Mouse (Mus musculus) hindbrain, embryonic 11.5 days (tissue): Measurements from ENCODE around the gene Bmpr1b. TPM values are rescaled to one million over a fixed set of nuclear protein-coding genes. Genes with fewer than 3 reads are reported as not detected.

Experiments
- ATAC-seq: fragments of 200-750 bp; cut with Nextera tagmentation; 2 replicates; pipeline ENCODE4 v1.8.0; 2017; ENCODE audit warnings: mild to moderate bottlenecking, moderate TSS enrichment, moderate library complexity; ENCODE audit not compliant: low FRiP score
- DNase-seq: peaks from one replicate; pipeline ENCODE4 v3.0.0-alpha.2; 2015; ENCODE audit warnings: low spot score
- H3K27ac ChIP-seq: fragments of 300-500 bp; sonication (generic); 2 replicates; pipeline ENCODE4 v1.5.1; 2014; ENCODE audit warnings: mild to moderate bottlenecking, low read depth, low read length
- H3K27me3 ChIP-seq: fragments of 300-500 bp; sonication (generic); 2 replicates; pipeline ENCODE4 v1.6.1; 2014; ENCODE audit warnings: mild to moderate bottlenecking, low read length, moderate library complexity, mixed read lengths; ENCODE audit not compliant: control insufficient read depth, insufficient read depth
- H3K36me3 ChIP-seq: fragments of 300-500 bp; sonication (generic); 2 replicates; pipeline ENCODE4 v1.6.1; 2014; ENCODE audit warnings: mild to moderate bottlenecking, low read length, moderate library complexity, mixed read lengths; ENCODE audit not compliant: control insufficient read depth, insufficient read depth
- H3K4me1 ChIP-seq: fragments of 300-500 bp; sonication (generic); replicated peaks from 2 replicates; pipeline ENCODE4 v1.6.1; 2014; ENCODE audit warnings: low read length, mixed read lengths; ENCODE audit not compliant: control insufficient read depth, insufficient read depth
- H3K4me2 ChIP-seq: fragments of 300-500 bp; sonication (generic); replicated peaks from 2 replicates; pipeline ENCODE4 v1.6.1; 2014; ENCODE audit warnings: mild to moderate bottlenecking, low read depth, low read length
- H3K4me3 ChIP-seq: fragments of 300-500 bp; sonication (generic); 2 replicates; pipeline ENCODE4 v1.5.1; 2014; ENCODE audit warnings: low read depth, low read length
- H3K9ac ChIP-seq: fragments of 300-500 bp; sonication (generic); 2 replicates; pipeline ENCODE4 v1.6.1; 2014; ENCODE audit warnings: low read depth, low read length
- H3K9me3 ChIP-seq: fragments of 300-500 bp; sonication (generic); 2 replicates; pipeline ENCODE4 v1.6.1; 2016; ENCODE audit warnings: low read length; ENCODE audit not compliant: control insufficient read depth
- WGBS: fragments of 180-500 bp; shearing (Covaris S2); extraction: QIAGEN DNeasy Blood & Tissue Kit; methylation state at CpG from one replicate; pipeline ENCODE4 v1.1.7; 2014; 5-methylcytosine and 5-hydroxymethylcytosine counted together
- polyA plus RNA-seq: library from polyadenylated mRNA; unstranded; fragments of >200 nt; fragmentation: Nextera tagmentation; extraction: Ambion mirVana; gene quantifications from 2 replicates; pipeline ENCODE4 v1.2.1, GENCODE M21; 2014

The Bmpr1b gene
- polyA plus RNA-seq, 1 experiment from 2014 or later: 11.0 TPM

DNA sequence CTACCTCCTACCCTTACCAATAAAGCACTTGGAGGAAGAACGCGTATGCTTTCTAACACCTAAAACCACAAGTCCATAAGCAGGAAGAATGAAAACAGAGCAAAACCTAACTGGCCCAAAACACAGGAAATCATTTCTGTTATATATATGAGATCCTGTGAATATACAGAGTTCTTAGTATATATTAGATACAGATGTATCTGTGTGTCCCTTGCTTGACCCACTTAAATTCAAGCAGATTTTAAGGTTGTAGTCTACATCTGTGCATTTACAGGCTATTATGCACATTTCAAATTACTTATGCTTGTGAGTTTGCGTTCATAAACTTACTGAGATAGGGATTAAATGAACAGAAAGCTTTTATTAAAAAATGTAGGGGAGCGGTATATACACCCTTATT is 271.5 kb downstream of the Bmpr1b start:
- WGBS: 90% methylated on average over 4 of the region's 4 CpGs
- no peak for DNase-seq

DNA sequence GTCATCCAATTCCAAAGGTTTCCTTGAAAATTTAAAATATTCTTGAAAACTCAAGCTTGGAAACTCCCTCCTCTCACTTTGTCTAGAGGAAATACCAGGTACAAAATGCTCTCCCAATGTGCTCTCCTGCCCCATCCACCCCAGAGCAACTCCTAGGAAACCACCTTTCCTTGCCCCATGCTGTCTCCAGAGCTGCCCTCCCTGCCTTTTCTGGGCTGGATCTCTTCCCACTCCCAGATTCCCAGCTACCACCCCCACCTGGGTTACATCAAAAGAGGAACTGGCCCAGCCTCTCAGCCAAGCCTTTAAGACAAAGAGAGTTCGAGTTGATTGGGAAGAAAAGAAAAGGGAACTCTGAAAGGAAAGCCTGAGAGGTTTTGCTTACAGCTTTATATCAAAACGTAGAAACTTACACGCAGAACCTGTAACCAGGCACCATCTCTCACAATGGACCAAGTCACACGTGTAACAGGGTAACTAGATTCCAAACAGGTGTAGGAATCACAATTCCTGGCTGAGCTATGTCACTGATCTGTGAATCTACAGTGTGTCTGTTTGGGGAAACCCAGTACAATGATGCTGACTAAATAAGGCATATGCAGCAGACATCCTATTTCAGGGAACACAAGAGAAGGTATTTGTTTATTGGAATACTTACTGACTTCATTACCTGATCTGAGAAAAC is 272.2 kb downstream of the Bmpr1b start:
- 21% methylated on average over 4 of the region's 4 CpGs for WGBS
- DNase-seq (no peak), ATAC-seq (no peak)

More for the DNA sequence above, 271.5 kb downstream of the Bmpr1b start:
- Histone ChIP-seq H3K9ac (no peak overlapping the region), H3K4me1 (no peaks in the 10 kb centered on the region), H3K4me3 (no peak overlapping the region), H3K9me3 (no peaks in the 10 kb centered on the region), H3K4me2 (no peak overlapping the region), H3K27me3 (no peaks in the 10 kb centered on the region), H3K36me3 (no peaks in the 10 kb centered on the region), H3K27ac (no peak overlapping the region)
- ATAC-seq: no peak

DNA sequence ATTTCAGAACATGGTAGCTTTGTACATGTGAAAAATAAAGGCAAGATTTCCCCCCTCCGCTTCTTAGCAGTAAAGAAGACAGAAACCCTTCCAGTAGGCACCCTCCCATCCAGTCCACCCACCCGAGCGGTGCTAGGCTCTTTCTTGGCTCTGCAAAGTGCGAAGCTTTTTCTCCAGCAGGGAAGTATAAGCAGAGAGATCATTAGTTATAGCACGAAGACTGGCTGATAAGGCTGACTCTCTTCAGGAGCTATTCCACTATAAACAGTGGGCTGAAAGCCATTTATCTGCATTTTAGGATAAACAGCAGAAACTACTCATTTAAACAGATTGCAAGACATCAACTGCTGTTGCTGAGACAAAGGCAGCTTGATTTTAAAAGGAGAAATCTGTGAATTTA is 274.1 kb downstream of the Bmpr1b start:
- DNase-seq (no peak), ATAC-seq (no peak)
- no peak overlapping the region for H3K4me2 ChIP-seq
- H3K9ac ChIP-seq: no peak overlapping the region
- H3K4me1 ChIP-seq: no peaks in the 10 kb centered on the region
- H3K9me3 ChIP-seq: no peaks in the 10 kb centered on the region
- H3K27ac ChIP-seq: no peak overlapping the region
- no peaks in the 10 kb centered on the region for H3K36me3 ChIP-seq
- H3K27me3 ChIP-seq: no peaks in the 10 kb centered on the region
- no peak overlapping the region for H3K4me3 ChIP-seq
- 90% methylated on average over 5 of the region's 5 CpGs for WGBS

More for the DNA sequence above, 272.2 kb downstream of the Bmpr1b start:
- Histone ChIP-seq H3K4me3 (no peak overlapping the region), H3K27me3 (no peaks in the 10 kb centered on the region), H3K27ac (no peak overlapping the region), H3K9me3 (no peaks in the 10 kb centered on the region), H3K9ac (no peak overlapping the region), H3K36me3 (no peaks in the 10 kb centered on the region), H3K4me1 (no peaks in the 10 kb centered on the region), H3K4me2 (no peak overlapping the region)

DNA sequence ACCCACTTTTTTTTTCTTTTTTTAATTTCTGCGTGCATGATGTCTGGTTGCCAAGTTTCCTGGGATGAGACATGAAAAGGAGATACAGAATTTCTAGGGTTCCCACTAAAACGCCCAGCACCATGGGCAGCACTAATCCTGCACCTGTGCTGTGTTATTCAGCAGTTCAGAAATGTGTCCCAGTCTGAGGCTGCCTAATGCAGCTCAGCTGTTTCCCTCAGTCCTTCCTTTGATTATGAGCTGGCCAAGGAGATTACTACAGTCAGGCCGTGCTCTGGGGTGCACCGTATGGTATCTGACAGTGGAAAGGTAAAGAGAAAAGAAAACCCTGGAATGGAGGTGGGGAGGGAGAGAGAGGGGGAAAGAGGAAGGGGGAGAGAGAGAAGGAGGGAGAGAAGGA is 278.6 kb downstream of the Bmpr1b start:
- no peaks in the 10 kb centered on the region for H3K36me3 ChIP-seq
- 67% methylated on average over 4 of the region's 4 CpGs for WGBS
- H3K4me2 ChIP-seq: no peak overlapping the region
- no peak overlapping the region for H3K9ac ChIP-seq
- H3K4me1 ChIP-seq: no peaks in the 10 kb centered on the region
- no peak overlapping the region for H3K4me3 ChIP-seq
- no peaks in the 10 kb centered on the region for H3K9me3 ChIP-seq
- no peaks in the 10 kb centered on the region for H3K27me3 ChIP-seq
- DNase-seq: no peak
- no peak for ATAC-seq
- H3K27ac ChIP-seq: no peak overlapping the region

DNA sequence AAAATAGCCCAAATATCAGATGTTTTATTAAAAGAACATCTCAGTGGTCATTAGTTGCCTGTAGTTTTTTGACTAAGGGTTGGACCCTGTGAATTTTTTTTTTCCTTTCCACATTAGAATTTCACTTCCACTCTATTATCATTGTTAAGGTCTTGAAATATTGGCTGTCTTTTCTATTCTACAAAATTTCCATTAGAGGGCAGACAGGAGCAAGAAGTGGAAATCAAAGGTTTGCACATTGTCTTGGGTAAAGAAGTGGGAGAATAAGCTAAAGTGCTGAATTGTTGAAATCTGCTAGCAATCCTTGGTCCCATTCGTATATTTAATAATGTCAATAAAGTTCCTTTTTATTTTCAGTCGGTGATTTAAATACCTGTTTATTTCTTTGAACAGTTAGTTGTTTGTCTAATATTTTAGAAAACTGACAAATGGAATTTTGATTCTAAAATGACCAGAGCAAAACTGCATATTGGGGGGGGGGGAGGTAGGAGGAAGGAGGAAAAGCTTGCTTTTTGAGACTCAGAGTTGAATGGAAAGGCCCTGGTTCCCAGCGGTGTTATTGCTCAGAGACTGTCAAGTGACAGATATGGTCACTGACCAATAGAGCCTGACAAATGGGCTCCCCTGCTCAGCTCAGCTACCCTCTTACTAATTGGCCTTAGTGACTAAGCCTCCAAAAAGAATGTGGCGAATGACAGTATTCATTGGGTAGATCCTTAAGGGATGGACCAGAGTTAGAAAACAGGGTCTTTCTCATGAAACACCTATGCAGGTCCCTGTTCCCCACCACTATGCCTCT is 281.6 kb downstream of the Bmpr1b start:
- Histone ChIP-seq H3K36me3 (no peaks in the 10 kb centered on the region), H3K9me3 (no peaks in the 10 kb centered on the region), H3K27ac (no peak overlapping the region), H3K27me3 (no peaks in the 10 kb centered on the region), H3K4me1 (no peaks in the 10 kb centered on the region), H3K4me3 (no peak overlapping the region), H3K4me2 (no peak overlapping the region), H3K9ac (no peak overlapping the region)
- WGBS: 45% methylated on average over 4 of the region's 4 CpGs
- DNase-seq (no peak), ATAC-seq (peak; percentile 65)

DNA sequence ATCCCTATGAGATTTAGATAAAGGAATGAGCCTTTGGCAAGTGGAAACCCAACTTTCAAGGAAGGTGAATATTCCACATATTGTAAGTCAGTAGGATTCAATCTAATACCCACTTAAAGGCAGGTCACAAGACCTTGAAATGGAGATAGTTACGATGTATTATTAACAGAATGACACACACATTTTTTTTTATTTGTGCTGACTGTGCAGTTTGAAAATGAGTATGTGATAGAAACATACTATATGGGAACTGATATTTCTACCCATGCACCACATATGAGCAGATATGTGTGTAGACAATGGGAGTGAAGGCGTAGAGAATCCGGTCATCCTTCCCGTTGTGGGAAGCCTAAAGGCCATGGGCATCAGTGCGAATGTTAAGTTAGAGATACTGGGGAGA is 285.0 kb downstream of the Bmpr1b start:
- Histone ChIP-seq H3K4me2 (no peak overlapping the region), H3K36me3 (no peaks in the 10 kb centered on the region), H3K9me3 (no peaks in the 10 kb centered on the region), H3K4me3 (no peak overlapping the region), H3K27me3 (no peaks in the 10 kb centered on the region), H3K27ac (no peak overlapping the region), H3K9ac (no peak overlapping the region), H3K4me1 (no peaks in the 10 kb centered on the region)
- no peak for DNase-seq
- WGBS: 96% methylated on average over 5 of the region's 5 CpGs
- ATAC-seq: no peak

DNA sequence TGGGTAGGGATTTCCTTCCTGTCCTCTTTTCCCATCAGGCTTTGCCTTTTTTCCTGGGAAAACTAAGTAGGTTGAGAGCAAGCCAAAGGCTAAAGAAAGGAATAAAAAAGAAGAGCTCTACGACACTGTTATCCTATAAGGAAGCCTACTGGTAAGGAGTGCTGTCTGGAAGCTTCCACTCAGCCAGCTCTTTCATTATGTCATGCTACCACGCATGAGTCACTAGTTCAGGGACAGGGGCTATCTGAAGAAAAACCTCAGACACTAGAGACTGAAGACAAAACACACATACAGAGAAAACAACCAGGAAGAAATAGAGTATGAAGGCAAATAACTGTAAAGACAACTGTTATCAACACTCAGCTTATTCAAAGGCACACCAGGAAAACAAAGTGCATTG is 286.7 kb downstream of the Bmpr1b start:
- WGBS: 76% methylated on average over 2 of the region's 2 CpGs
- DNase-seq: no peak
- no peak overlapping the region for H3K27ac ChIP-seq

DNA sequence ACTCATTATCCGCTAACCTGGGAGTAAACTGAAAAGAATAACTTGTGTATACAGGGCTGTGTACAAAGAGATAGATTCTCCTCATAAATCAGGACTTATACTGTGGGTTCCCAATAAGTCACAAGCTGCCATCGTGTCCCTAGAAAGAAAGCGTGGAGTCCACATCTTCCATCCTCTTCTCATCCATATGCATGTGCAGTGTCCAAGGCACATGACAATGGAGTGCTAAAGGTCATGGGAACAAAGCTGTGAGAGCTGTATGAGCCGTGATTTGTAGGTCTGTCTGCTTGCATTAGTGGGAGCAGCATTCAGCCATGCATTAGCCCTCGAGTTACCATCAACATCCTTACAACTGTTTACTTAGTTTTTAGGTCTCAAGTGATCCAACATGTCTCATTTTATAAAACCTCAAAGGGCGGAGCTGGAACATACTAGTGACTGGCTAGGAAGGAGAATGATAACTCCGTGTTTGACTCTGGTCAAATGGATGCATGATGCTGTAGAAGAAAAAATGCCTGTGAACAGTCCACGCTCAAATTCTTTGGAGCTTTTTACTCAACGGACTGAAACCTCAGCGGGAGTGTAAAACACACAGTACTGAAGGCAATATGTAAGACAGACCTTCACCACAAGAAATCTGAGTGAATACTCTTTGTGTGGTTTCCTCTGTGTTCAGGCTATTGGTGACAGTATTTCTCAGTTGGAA is 296.7 kb downstream of the Bmpr1b start:
- peak overlapping the region; percentile 4; the same call in 1 of the 2 replicates for H3K27ac ChIP-seq

More for the DNA sequence above, 286.7 kb downstream of the Bmpr1b start:
- Histone ChIP-seq H3K9me3 (no peaks in the 10 kb centered on the region), H3K9ac (no peak overlapping the region), H3K27me3 (no peaks in the 10 kb centered on the region), H3K4me3 (no peak overlapping the region), H3K36me3 (no peaks in the 10 kb centered on the region), H3K4me2 (no peak overlapping the region), H3K4me1 (no peaks in the 10 kb centered on the region)
- ATAC-seq: no peak

More for the DNA sequence above, 296.7 kb downstream of the Bmpr1b start:
- no peak overlapping the region for H3K4me2 ChIP-seq
- H3K9ac ChIP-seq: no peak overlapping the region
- H3K27me3 ChIP-seq: no peaks in the 10 kb centered on the region
- no peaks in the 10 kb centered on the region for H3K9me3 ChIP-seq
- no peaks in the 10 kb centered on the region for H3K36me3 ChIP-seq
- WGBS: 57% methylated on average over 10 of the region's 10 CpGs
- H3K4me1 ChIP-seq: 0 out of 2 replicates have a peak, but pooled peaks cover 4% of the 10 kb centered on the region
- peak; percentile 39 for DNase-seq
- H3K4me3 ChIP-seq: no peak overlapping the region
- ATAC-seq: peak; percentile 93
